Mouse (Mus musculus) induced T-regulatory cell, adult 2 months (primary cell): Measurements from ENCODE around the gene Lrrc32.

Source experiments
- DNase-seq: peaks from one replicate; pipeline ENCODE4 v3.0.0-alpha.2; 2012; ENCODE audit warnings: low read depth

Lrrc32 gene

DNA sequence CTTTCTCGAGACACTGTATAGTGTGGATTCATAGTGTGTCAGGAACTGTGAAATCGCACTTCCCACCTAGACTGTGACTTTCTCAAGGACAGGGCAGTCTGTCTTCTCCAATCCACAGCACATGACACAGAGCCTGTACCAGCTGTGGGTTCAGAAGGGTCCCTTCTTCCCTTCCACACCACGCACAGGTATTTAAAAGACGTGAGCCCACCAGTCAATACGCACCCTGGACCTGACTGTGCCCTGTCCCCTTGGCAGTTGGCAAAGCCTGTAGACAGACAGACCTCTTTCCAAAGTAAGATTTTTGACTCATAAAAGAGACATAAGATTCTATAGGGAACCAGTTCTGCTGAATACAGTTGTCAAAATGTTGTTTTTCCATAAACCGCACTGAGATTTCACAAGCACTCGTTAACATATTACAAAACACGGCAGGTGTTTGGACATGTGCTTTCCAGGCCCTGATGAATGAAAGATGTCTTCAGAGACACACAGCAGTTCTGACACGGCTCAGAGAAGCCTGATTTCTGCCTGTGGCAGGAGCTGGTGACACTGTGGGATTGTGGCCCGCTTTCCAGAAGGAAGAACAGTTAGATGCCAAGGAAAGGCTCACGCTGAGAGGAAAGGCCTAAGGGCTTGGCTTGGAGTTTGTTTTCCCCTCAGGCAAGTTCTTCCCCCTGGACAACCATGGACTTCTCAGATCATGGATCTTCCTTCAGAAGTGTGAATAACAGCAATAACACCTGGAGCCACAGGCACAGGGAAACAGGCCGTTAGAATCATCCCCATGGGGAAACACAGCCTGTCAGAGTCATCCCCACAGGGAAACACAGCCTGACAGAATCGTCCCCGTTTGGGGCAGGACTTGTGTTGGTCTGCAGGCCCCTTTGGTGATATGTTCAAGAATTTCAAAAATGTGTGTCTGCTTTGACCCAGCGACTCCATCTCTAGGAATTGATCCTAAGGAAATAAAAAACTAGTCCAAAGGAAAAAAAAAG lies 22.2 kb downstream of the Lrrc32 start:
- DNase-seq, result no peak

DNA sequence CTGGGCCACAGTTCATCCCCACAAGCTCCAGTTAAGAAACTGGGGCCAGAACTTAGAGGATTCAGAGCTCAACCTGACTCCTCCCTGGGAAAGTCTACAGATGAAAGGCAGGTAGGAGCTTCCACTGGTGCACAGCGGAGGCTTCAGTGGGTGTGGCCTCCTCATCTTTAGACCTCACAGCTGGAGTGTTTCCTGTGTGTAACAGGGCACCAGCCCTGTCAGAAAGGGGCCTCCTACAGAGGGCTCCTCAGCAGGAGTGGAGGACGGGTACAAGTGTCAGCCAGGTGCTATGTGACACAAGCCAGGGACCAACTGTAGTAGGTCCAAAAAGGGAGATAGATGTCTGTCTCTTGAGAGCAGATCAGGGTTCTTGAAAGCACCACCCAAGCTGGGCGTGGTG lies 24.2 kb downstream of the Lrrc32 start:
- peak; percentile 74 for DNase-seq

- DNase-seq, result no peak
These were observed 33.5 kb downstream of the Lrrc32 start for GRCm38 (mm10) chr7:98522576-98522975.

- no peak for DNase-seq
These were observed 34.2 kb downstream of the Lrrc32 start for GRCm38 (mm10) chr7:98523070-98523812.

DNA sequence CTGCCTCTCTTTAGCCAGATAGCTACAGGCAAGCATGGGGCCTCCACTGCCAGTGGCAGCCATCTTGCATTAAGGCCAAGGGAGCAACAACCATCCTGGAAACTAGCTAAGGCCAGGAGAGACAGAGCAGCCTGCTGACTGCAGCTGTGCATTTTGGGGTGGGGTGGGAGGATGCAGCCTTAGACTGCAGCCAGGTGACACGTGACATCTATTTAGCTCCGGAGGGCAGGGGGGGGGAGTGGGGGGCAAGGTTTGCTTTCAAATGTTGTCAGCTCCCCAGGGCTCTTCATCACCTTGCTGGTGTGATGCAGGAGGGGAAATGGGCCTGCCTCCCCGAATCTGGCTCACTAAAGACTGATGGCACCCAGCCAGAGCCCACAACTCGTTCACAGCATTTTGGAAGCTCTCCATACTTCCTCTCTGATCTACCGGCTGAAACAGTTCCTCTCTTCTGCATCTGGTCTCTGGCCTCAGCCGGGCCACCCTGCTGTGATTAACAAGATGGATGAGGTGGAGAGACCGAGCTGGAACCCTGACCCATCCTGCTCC lies 34.8 kb downstream of the Lrrc32 start:
- DNase-seq, result peak; percentile 51

- no peak for DNase-seq
These were observed 35.3 kb downstream of the Lrrc32 start for GRCm38 (mm10) chr7:98524401-98524800.

DNA sequence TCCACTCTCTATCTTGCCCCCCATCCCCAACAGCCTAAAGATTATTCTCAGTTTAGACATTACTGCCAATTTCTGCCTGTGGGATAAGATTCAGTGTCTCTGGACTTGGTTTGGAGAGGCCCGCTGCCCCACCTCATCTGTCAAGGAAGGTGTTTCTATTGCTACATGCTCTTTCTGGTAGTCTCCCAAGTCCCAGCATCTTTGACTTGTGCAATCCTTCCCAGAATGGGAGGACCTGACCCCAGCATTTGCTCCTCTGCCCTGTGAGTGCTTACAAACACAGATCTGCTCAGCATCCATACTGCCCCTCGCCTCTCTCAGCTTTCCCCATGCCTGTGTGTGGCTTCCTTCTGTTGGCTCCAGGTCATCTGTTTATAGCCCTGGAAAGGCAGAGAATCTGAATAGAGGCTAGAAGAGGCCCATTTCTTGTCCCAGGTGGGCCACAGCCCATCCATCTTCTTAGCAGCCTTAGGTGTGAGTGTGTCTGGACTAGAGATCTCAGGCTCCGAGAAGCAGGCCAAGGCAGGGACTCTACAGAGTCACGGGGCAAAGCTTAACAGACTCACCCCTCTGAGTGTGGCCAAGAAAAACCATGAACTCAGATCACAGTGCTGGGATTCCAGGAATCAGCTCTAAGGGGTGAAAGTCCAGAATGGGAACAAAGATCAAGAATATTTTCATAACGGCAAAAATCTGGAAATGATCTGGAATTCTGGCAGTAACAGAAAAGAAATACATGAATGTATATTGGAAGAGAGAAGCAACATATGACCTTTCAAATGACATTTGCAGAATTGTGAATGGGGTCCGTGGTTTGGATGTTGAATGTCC lies 36.0 kb downstream of the Lrrc32 start:
- DNase-seq, result no peak

GRCm38 (mm10) chr7:98527085-98527484 lies 38.0 kb downstream of the Lrrc32 start:
- DNase-seq, result no peak

DNA sequence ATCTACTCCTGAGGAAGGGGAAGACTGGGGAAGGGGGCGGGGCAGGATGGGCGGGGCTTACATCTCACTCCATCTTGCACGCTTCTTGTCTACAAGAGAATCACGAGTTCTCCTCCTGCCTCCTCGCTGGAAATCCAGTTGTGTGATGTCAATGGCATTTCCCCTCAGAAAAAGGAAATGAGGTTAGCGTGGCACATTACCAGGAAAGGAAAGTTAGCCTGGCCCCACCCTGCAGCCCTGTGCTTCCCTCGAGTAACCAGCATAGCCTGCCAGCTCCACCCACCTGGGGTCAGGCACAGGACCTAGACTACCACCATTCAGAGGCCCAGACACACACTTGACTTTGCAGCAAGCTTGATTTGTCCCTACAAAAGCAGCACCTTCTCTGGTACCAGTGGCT lies 42.5 kb downstream of the Lrrc32 start:
- DNase-seq, result peak; percentile 82

- DNase-seq, result peak; percentile 76
These were observed 43.9 kb downstream of the Lrrc32 start for GRCm38 (mm10) chr7:98532981-98533380.

DNA sequence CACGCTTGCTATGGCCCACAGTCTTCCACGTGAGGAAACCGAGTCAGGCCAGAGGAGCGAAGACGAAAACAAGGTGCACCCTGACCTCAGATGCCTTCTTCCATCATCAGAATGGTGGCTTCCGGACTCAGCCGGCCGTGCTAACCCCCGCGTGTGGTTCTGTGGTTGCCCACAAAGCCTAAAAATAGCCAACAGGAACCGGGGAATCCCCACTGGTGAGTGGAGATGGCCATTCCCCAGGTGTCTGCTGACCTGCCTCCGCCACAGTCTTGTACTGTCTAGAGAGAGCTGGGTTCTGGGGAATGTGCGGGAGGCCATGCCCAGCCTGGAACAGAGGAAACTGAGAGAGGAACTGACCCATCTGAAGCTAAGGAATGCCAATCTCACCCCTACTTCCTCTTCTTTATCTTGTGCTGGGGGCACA lies 45.4 kb downstream of the Lrrc32 start:
- DNase-seq, result peak; percentile 92

- peak; percentile 82 for DNase-seq
These were observed 46.1 kb downstream of the Lrrc32 start for GRCm38 (mm10) chr7:98535191-98535590.

GRCm38 (mm10) chr7:98535882-98536281 lies 46.8 kb downstream of the Lrrc32 start:
- DNase-seq, result no peak

- DNase-seq, result no peak
These were observed 48.3 kb downstream of the Lrrc32 start for GRCm38 (mm10) chr7:98537210-98537966.

- DNase-seq, result no peak
These were observed 49.0 kb downstream of the Lrrc32 start for GRCm38 (mm10) chr7:98537967-98538573.

- no peak for DNase-seq
These were observed 51.8 kb downstream of the Lrrc32 start for GRCm38 (mm10) chr7:98540879-98541278.

DNA sequence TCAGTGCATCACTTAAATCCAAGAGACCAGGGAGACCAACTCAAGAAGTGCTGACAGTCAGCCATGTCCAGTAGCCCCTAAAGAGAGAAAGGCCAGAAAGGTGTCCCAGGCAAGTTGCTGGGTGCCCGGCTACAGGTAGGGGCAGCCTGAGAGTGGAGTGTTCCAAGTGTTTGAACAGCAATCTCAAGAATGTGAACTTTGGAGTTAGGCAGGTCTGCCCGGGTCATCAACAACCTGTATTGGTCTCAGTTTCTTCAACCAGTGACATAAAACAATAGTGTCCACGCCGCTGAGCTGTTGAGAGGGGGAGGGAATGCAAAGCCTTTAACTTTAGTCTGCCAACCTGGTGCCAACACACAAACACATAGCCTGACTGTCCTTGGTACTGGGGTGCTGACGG lies 52.5 kb downstream of the Lrrc32 start:
- no peak for DNase-seq

DNA sequence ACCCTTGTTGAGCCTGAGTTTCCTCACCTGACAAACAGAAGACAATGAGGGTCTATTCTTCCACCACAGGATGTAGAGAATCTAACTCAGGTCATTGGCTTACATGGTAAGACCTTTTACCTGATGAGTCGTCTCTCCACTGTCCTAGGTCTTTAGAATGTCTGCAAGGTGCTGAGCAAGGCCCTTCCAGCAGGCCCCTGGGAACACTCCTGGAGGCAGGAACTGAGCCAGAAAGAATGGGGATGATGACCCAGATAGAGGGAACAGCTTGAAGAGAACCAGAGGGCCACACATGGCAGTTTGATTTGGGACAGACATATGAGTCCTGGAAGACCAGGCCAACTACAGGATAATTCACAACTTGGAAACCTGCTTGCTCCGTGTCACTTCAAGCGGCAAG lies 53.2 kb downstream of the Lrrc32 start:
- no peak for DNase-seq

DNA sequence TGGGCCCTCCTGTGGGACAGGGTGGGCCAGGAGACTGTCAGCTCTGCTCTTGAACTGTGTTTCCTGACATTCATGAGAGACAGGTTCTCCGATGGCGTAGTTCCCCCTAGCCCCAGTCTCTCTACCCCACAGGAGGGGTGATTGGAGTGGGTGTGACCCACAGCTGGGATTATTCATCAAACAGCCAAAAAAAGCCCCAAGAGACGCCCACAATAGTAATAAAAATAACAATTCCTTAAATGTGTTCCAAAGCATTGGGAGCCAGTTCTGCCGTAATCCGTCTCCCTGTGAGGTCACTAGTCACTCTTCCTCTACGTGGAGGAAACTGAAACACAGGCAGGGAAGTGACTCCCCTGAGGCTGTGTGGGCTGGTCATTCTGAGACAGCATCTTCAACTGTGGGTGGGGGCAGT lies 53.7 kb downstream of the Lrrc32 start:
- no peak for DNase-seq

DNA sequence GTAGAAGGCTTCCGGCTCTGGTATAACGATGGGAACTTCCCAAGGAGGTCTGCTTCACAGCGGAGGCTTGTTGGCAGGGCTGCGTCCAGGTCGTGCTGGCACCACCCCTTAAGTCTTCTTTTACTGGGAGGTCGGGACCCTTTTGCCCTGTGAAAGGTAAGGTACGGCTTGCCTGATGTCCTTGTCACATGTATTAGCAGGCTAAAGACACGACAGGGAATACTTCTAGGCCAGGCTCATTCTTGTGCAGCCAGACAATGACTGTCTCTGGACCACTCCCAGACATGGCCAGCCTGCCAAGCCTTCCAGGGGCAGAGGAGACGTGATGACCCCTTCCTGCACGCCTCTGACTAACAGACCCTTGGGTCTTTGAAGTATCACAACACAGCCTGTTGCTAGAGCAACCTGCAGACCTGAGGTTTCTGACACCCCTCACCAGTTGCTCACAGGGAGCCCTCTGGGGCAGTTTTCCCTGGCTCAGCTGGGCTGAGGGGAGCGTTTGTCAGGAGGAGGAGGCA lies 54.8 kb downstream of the Lrrc32 start:
- no peak for DNase-seq
